In the genomic region with DNA sequence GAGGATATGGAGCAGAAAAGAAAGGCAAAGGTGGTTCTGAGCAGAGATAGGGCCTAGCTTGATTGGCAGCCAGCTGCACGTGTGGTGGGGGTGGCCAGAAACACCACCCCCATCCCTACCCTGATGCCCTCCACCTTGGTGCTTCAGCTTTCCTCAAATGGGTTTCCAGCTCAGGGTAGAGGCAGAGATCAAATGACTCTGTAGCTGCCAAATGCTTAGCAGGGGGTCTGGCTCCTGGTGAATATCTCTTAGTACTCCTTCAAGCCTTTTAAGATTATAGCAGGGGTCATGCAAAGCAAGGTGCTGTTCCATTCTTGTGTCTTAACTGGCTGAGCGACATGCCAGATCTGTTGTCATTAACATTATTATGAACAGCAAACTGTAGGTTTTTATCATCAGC, we compare ENCODE assay signal across 15 mouse cellular contexts. TPM values are rescaled to one million over a fixed set of nuclear protein-coding genes. Genes with fewer than 3 reads are reported as not detected.
"Had no signal": no experiment of that assay in that cellular context is flagged by ENCODE, and none has a peak within 500 bp of the region (broad histone marks: within the 10 kb centered on the region; RNA-seq: fewer than 3 reads in every experiment).

No protein-coding gene starts in this region.

- H3K27ac ChIP-seq: kidney, postnatal 0 days; limb, embryonic 10.5 days; limb, embryonic 13.5 days; liver, embryonic 12.5 days; liver, embryonic 15.5 days; lung, embryonic 15.5 days; midbrain, embryonic 13.5 days; stomach, embryonic 15.5 days had no signal

- DNase-seq: liver; spleen, adult 18-20 months; thymus, postnatal 25 days had no signal

- H3K4me1 ChIP-seq: limb, embryonic 13.5 days; liver, embryonic 12.5 days; liver, embryonic 15.5 days; lung, embryonic 15.5 days; megakaryocyte, embryonic 14.5 days; stomach, embryonic 15.5 days had no signal

- H3K27me3 ChIP-seq: limb, embryonic 13.5 days; liver, embryonic 12.5 days; liver, embryonic 15.5 days; lung, embryonic 15.5 days; megakaryocyte, embryonic 14.5 days; midbrain, embryonic 13.5 days; stomach, embryonic 15.5 days had no signal

- ATAC-seq: liver, embryonic 12.5 days had no signal

- H3K9ac ChIP-seq: limb, embryonic 13.5 days; liver, embryonic 12.5 days; liver, embryonic 15.5 days; lung, embryonic 15.5 days; midbrain, embryonic 13.5 days; stomach, embryonic 15.5 days had no signal

- H3K4me2 ChIP-seq: limb, embryonic 13.5 days; liver, embryonic 12.5 days; liver, embryonic 15.5 days; lung, embryonic 15.5 days; midbrain, embryonic 13.5 days; stomach, embryonic 15.5 days had no signal

- H3K36me3 ChIP-seq: limb, embryonic 10.5 days; limb, embryonic 13.5 days; liver, embryonic 12.5 days; liver, embryonic 15.5 days; lung, embryonic 15.5 days; midbrain, embryonic 10.5 days; midbrain, embryonic 13.5 days; stomach, embryonic 15.5 days had no signal

- H3K4me3 ChIP-seq: limb, embryonic 10.5 days; limb, embryonic 13.5 days; liver, embryonic 12.5 days; liver, embryonic 15.5 days; lung, embryonic 15.5 days; megakaryocyte, embryonic 14.5 days; midbrain, embryonic 10.5 days; midbrain, embryonic 13.5 days; myocyte; stomach, embryonic 15.5 days had no signal

- H3K9me3 ChIP-seq: limb, embryonic 10.5 days; limb, embryonic 13.5 days; liver, embryonic 12.5 days; liver, embryonic 15.5 days; lung, embryonic 15.5 days; megakaryocyte, embryonic 14.5 days; midbrain, embryonic 10.5 days; midbrain, embryonic 13.5 days; stomach, embryonic 15.5 days had no signal

RNA-seq across cellular contexts. Expression of a gene that starts 50.3 kb away (rescaled TPM):
- total RNA-seq: monocyte, adult 5-6 weeks had no signal
- polyA plus RNA-seq: myocyte had no signal
